Mouse (Mus musculus) liver, adult 2 months (tissue): ENCODE results near the gene Ppp1r37.

Source experiments
- CTCF ChIP-seq: fragments of 200-500 bp; IDR thresholded peaks from 2 replicates; pipeline ENCODE4 v1.5.1; 2011; ENCODE audit warnings: low read depth, low read length, control low read depth
- POLR2A ChIP-seq: fragments of 200-500 bp; IDR thresholded peaks from 2 replicates; pipeline ENCODE4 v1.6.1; 2011; ENCODE audit warnings: low read length, control low read depth; ENCODE audit not compliant: insufficient read depth; ENCODE audit errors: extremely low read depth

DNA sequence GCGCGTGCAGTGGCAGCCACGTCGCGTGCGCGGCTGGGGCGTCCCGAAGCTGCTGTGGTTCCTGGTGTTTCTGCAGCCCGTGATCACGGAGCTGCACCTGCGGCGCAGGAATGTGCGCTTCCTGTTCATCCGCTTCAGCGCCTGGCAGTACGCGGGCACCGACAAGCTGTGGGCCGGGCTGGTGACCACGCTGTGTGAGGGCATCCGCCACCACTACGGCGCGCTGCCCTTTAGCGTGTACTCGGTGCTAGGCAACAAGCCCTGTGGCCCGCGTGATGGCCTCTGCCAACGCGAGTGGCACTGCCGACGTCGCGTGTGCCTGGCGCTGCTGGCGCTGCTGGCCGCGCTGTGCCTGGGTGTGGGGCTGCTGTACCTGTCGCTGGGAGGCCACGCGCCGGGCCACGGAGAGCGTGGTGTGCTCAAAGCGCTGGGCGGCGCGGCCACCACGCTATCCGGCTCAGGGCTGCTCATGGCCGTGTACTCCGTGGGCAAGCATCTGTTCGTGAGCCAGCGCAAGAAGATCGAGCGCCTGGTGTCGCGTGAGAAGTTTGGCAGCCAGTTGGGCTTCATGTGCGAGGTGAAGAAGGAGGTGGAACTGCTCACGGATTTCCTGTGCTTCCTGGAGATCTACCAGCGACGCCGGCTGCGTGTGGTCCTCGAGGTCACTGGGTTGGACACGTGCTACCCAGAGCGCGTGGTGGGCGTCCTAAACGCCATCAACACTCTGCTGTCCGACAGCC lies 39.7 kb downstream of the Ppp1r37 start:
- TF ChIP-seq POLR2A (no peak), CTCF (no peak)
